ENCODE assay signal across 27 mouse cellular contexts in genomic region chr14:25392940-25393339, GRCm38 (mm10).
DNase-seq lines count a peak whose midpoint lies in the region; ATAC-seq lines count a peak whose summit lies in the region.
"Had no signal": no experiment of that assay in that cellular context is flagged by ENCODE, and none has a peak within 500 bp of the region (broad histone marks: within the 10 kb centered on the region; RNA-seq: fewer than 3 reads in every experiment).

No protein-coding gene starts in this region.

- ATAC-seq in granulocyte monocyte progenitor cell, adult 5-6 weeks (replicated peaks; ENCODE audit: poor library complexity, severe bottlenecking): peak; percentile 34
- ATAC-seq in inflammation-experienced regulatory T-cells, adult 6 months: peak; percentile 50
- ATAC-seq: forebrain, embryonic 15.5 days; hindbrain, postnatal 0 days; intestine, embryonic 15.5 days; Patski had no signal

- DNase-seq in A20 (ENCODE audit: low read depth, low spot score): peak; percentile 21
- DNase-seq in splenic B cell, adult 2 months (ENCODE audit: low read depth, low spot score): peak; percentile 58
- DNase-seq in frontal cortex, postnatal 10 days (ENCODE audit: low spot score in 2 of 2): no peak
- DNase-seq in left cerebral cortex, postnatal 4 days: no peak
- DNase-seq in gastrocnemius, adult 8-10 months (ENCODE audit: low spot score in 2 of 2): no peak
- DNase-seq: adrenal gland, adult 8-10 months; adrenal gland, postnatal 25 days; cerebellum, adult 18-20 months; cerebellum, adult 9-10 months; cerebellum, postnatal 14 days; gastrocnemius, postnatal 14 days; heart, adult 18-20 months; heart, postnatal 10 days; heart, postnatal 36 days had no signal

- no peaks in the 10 kb centered on the region for H3K27me3 ChIP-seq in splenic B cell, adult 2 months (ENCODE audit: control insufficient read depth, insufficient read depth, low read length, poor library complexity, severe bottlenecking)
- H3K27me3 ChIP-seq: CH12.LX; embryonic facial prominence, embryonic 12.5 days; embryonic facial prominence, embryonic 15.5 days; forebrain, embryonic 12.5 days; forebrain, embryonic 15.5 days; heart, embryonic 12.5 days; heart, embryonic 15.5 days; intestine, embryonic 15.5 days; Patski had no signal

- no peaks in the 10 kb centered on the region for H3K36me3 ChIP-seq in splenic B cell, adult 2 months (ENCODE audit: control insufficient read depth, insufficient read depth, low read length, poor library complexity, severe bottlenecking)
- H3K36me3 ChIP-seq: embryonic facial prominence, embryonic 12.5 days; embryonic facial prominence, embryonic 15.5 days; forebrain, embryonic 12.5 days; forebrain, embryonic 15.5 days; G1E; heart, embryonic 12.5 days; heart, embryonic 15.5 days; intestine, embryonic 15.5 days had no signal

- intact Hi-C loops in left cerebral cortex, postnatal 4 days (cut with DNase I): no loop called here

Comparison
In these comparisons a context has a peak if more than half of its experiments do, and no peak if none do; other contexts are left out.
1. DNase-seq: peak in A20 (single experiment) and splenic B cell, adult 2 months (single experiment); none in frontal cortex, postnatal 10 days (0 of 2), left cerebral cortex, postnatal 4 days (single experiment) and gastrocnemius, adult 8-10 months (0 of 2).